Mouse (Mus musculus) 3134 (cell line): ENCODE measurements around the gene Pde4d.

ENCODE experiments used
- DNase-seq: peaks from one replicate; pipeline ENCODE4 v3.0.0-alpha.2; 2011; ENCODE audit warnings: low spot score; ENCODE audit not compliant: insufficient read length; ENCODE audit errors: extremely low read depth

Gene Pde4d

GRCm38 (mm10) chr13:109604017-109604416 is 1154.3 kb downstream of the Pde4d start:
- DNase-seq = no peak

- DNase-seq = no peak
Observed at GRCm38 (mm10) chr13:109605140-109605539, 1155.4 kb downstream of the Pde4d start.

- no peak for DNase-seq
Observed at GRCm38 (mm10) chr13:109609106-109609804, 1159.5 kb downstream of the Pde4d start.

GRCm38 (mm10) chr13:109609805-109610187 is 1160.0 kb downstream of the Pde4d start:
- DNase-seq = no peak

GRCm38 (mm10) chr13:109610772-109611171 is 1161.0 kb downstream of the Pde4d start:
- no peak for DNase-seq

- DNase-seq = no peak
Observed at GRCm38 (mm10) chr13:109615213-109615784, 1165.6 kb downstream of the Pde4d start.

- no peak for DNase-seq
Observed at GRCm38 (mm10) chr13:109615785-109616281, 1166.1 kb downstream of the Pde4d start.

GRCm38 (mm10) chr13:109619158-109619657 is 1169.5 kb downstream of the Pde4d start:
- no peak for DNase-seq

- DNase-seq = no peak
Observed at GRCm38 (mm10) chr13:109622207-109622606, 1172.5 kb downstream of the Pde4d start.

- DNase-seq = no peak
Observed at GRCm38 (mm10) chr13:109623201-109623600, 1173.5 kb downstream of the Pde4d start.

GRCm38 (mm10) chr13:109624772-109625349 is 1175.1 kb downstream of the Pde4d start:
- no peak for DNase-seq

- no peak for DNase-seq
Observed at GRCm38 (mm10) chr13:109625466-109626129, 1175.8 kb downstream of the Pde4d start.

- DNase-seq = no peak
Observed at GRCm38 (mm10) chr13:109627265-109627664, 1177.5 kb downstream of the Pde4d start.

GRCm38 (mm10) chr13:109628606-109629005 is 1178.9 kb downstream of the Pde4d start:
- no peak for DNase-seq

- no peak for DNase-seq
Observed at GRCm38 (mm10) chr13:109629216-109629615, 1179.5 kb downstream of the Pde4d start.

- DNase-seq = no peak
Observed at GRCm38 (mm10) chr13:109631399-109632026, 1181.8 kb downstream of the Pde4d start.

- no peak for DNase-seq
Observed at GRCm38 (mm10) chr13:109632387-109633036, 1182.8 kb downstream of the Pde4d start.

GRCm38 (mm10) chr13:109633037-109633418 is 1183.3 kb downstream of the Pde4d start:
- no peak for DNase-seq

- DNase-seq = no peak
Observed at GRCm38 (mm10) chr13:109635901-109636520, 1186.3 kb downstream of the Pde4d start.

GRCm38 (mm10) chr13:109638273-109638672 is 1188.5 kb downstream of the Pde4d start:
- no peak for DNase-seq
